Mouse (Mus musculus) spleen, adult 18-20 months (tissue): Measurements from ENCODE around the gene Methig1.

ENCODE experiments used
- DNase-seq, 2 experiments: peaks; one replicate each; pipeline ENCODE4 v3.0.0; 2022; ENCODE audit warnings: mixed read lengths in 2 of 2

The Methig1 gene

GRCm38 (mm10) chr15:100428296-100428905 is 75.5 kb downstream of the Methig1 start:
- DNase-seq = no peak

- DNase-seq = no peak
These were observed 77.1 kb downstream of the Methig1 start for GRCm38 (mm10) chr15:100429959-100430565.

GRCm38 (mm10) chr15:100433234-100433633 is 80.3 kb downstream of the Methig1 start:
- no peak for DNase-seq
